Mouse (Mus musculus) lung, embryonic 15.5 days (tissue): ENCODE measurements at regions not wholly inside any gene's neighbourhood (a gene's known extent, or its start where the extent isn't known, plus 50 kb on each side); places are given as distances from the start of the nearest gene placed in this dataset.

Experiments used
- ATAC-seq: fragments of 200-750 bp; cut with Nextera tagmentation; 2 replicates; pipeline ENCODE4 v1.8.0; 2017; ENCODE audit warnings: moderate number of reproducible peaks, borderline replicate concordance; ENCODE audit not compliant: low FRiP score, low TSS enrichment; ENCODE audit errors: extremely low read depth
- H3K27ac ChIP-seq: fragments of 300-500 bp; sonication (generic); 2 replicates; pipeline ENCODE4 v1.5.1; 2015; ENCODE audit warnings: moderate library complexity, mild to moderate bottlenecking, inconsistent platforms
- H3K27me3 ChIP-seq: fragments of 300-500 bp; sonication (generic); 2 replicates; pipeline ENCODE4 v1.6.1; 2015; ENCODE audit warnings: inconsistent platforms
- H3K36me3 ChIP-seq: fragments of 300-500 bp; sonication (generic); 2 replicates; pipeline ENCODE4 v1.6.1; 2015; ENCODE audit warnings: inconsistent platforms
- H3K4me1 ChIP-seq: fragments of 300-500 bp; sonication (generic); 2 replicates; pipeline ENCODE4 v1.6.1; 2015; ENCODE audit warnings: inconsistent platforms
- H3K4me2 ChIP-seq: fragments of 300-500 bp; sonication (generic); 2 replicates; pipeline ENCODE4 v1.6.1; 2015; ENCODE audit warnings: inconsistent platforms, mild to moderate bottlenecking, moderate library complexity
- H3K4me3 ChIP-seq: fragments of 300-500 bp; sonication (generic); 2 replicates; pipeline ENCODE4 v1.5.1; 2015; ENCODE audit warnings: mild to moderate bottlenecking, inconsistent platforms
- H3K9ac ChIP-seq: fragments of 300-500 bp; sonication (generic); 2 replicates; pipeline ENCODE4 v1.6.1; 2015; ENCODE audit warnings: inconsistent platforms
- H3K9me3 ChIP-seq: fragments of 300-500 bp; sonication (generic); 2 replicates; pipeline ENCODE4 v1.6.1; 2016; ENCODE audit warnings: inconsistent platforms
- WGBS: fragments of 180-500 bp; shearing (Covaris S2); methylation state at CpG from one replicate; pipeline ENCODE4 v1.1.7; 2015; 5-methylcytosine and 5-hydroxymethylcytosine counted together

DNA sequence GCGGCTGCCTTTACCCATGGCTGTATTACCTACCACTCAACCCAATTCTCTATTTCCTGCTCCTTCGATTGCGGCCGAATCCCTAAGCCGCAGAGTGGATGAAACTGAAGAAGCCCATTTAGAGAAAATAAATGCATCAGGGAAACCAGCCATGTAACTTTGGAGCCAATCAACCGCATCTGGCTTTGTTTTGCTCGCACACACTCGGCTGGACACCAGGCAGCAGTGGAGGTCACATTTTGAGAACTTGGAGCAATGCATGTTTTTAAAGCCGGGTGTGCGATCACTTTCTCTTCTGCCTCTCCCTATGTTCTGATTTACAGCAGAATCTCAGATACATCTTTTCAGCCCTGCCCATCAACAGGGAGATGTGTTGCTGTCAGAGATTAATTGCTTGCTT lies 433.7 kb upstream of the Jarid2 start:
- Histone ChIP-seq H3K9ac (no peak overlapping the region), H3K4me2 (no peak overlapping the region), H3K4me1 (0 out of 2 replicates have a peak, but pooled peaks cover 10% of the 10 kb centered on the region), H3K27ac (no peak overlapping the region), H3K27me3 (no peaks in the 10 kb centered on the region), H3K4me3 (no peak overlapping the region), H3K36me3 (no peaks in the 10 kb centered on the region), H3K9me3 (no peaks in the 10 kb centered on the region)
- no peak for ATAC-seq
- WGBS = 87% methylated on average over 10 of the region's 10 CpGs

DNA sequence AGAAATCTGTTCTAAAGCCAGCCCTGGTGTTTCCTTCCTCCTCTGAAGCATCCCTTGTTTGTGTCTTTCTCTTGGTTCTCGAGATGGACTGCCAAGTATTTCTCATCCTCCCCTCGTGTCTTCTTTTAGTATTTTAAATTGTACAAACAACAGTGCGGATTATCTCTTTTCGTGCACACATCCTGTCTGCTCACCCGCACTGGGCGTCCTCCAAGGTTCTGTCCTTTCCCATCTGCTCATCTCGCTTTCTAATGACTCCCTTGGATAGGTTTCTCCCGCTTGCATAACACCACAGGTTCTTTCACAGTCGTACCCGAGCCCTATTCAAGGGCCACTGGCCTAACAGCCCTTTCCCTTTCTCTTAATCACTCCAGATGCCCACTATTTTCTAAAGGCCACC lies 428.7 kb upstream of the Jarid2 start:
- WGBS = 68% methylated on average over 10 of the region's 10 CpGs

DNA sequence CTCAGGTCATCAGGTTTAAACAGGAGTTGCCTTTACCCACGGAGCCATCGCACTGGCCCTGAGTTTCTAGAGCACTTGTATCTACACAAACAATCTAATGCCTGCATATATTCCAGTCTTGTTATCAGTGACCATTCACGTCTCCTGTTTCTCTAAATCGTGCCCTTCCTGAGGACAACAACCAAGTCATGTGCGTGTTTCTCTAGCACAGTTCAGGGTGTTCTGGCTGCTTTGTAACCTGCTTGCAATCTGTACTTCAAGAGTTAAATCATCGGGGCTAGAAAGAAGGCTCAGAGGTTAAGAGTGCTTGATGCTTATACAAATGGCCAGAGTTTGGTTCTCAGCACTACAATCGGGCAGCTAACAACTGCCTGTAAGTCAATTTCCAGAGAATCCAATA lies 428.1 kb upstream of the Jarid2 start:
- Histone ChIP-seq H3K4me3 (no peak overlapping the region), H3K9ac (no peak overlapping the region), H3K27ac (no peak overlapping the region), H3K9me3 (no peaks in the 10 kb centered on the region), H3K4me2 (no peak overlapping the region), H3K27me3 (no peaks in the 10 kb centered on the region), H3K4me1 (no peaks in the 10 kb centered on the region), H3K36me3 (no peaks in the 10 kb centered on the region)
- WGBS = 70% methylated on average over 7 of the region's 7 CpGs
- ATAC-seq = no peak

More for the DNA sequence above, 428.7 kb upstream of the Jarid2 start:
- Histone ChIP-seq H3K4me2 (no peak overlapping the region), H3K9me3 (no peaks in the 10 kb centered on the region), H3K4me1 (no peaks in the 10 kb centered on the region), H3K4me3 (no peak overlapping the region), H3K9ac (no peak overlapping the region), H3K36me3 (no peaks in the 10 kb centered on the region), H3K27me3 (no peaks in the 10 kb centered on the region), H3K27ac (no peak overlapping the region)
- ATAC-seq = no peak

DNA sequence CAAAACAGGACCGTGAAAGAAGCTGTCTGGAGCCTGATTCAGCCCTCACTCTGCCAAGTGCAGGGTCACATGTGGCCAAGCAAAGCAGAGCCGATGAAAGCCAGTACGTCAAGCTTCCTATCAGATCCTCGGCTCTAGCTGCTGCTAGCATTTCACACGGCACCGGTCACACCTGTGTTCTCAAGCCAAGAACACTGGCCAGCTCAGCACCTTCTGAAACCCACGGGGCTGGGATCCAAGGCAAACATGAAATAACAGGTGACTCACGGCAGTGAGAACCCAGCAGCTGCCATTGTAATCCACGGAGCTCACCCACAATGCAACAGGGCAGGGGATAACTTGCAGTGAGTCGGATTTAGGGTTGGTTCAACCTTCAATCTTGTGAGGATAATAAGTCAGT lies 427.3 kb upstream of the Jarid2 start:
- Histone ChIP-seq H3K36me3 (no peaks in the 10 kb centered on the region), H3K4me3 (no peak overlapping the region), H3K27ac (no peak overlapping the region), H3K4me2 (no peak overlapping the region), H3K27me3 (no peaks in the 10 kb centered on the region), H3K9ac (no peak overlapping the region), H3K4me1 (no peaks in the 10 kb centered on the region), H3K9me3 (no peaks in the 10 kb centered on the region)
- no peak; the same call in 1 of the 2 replicates for ATAC-seq
- 50% methylated on average over 10 of the region's 10 CpGs for WGBS

DNA sequence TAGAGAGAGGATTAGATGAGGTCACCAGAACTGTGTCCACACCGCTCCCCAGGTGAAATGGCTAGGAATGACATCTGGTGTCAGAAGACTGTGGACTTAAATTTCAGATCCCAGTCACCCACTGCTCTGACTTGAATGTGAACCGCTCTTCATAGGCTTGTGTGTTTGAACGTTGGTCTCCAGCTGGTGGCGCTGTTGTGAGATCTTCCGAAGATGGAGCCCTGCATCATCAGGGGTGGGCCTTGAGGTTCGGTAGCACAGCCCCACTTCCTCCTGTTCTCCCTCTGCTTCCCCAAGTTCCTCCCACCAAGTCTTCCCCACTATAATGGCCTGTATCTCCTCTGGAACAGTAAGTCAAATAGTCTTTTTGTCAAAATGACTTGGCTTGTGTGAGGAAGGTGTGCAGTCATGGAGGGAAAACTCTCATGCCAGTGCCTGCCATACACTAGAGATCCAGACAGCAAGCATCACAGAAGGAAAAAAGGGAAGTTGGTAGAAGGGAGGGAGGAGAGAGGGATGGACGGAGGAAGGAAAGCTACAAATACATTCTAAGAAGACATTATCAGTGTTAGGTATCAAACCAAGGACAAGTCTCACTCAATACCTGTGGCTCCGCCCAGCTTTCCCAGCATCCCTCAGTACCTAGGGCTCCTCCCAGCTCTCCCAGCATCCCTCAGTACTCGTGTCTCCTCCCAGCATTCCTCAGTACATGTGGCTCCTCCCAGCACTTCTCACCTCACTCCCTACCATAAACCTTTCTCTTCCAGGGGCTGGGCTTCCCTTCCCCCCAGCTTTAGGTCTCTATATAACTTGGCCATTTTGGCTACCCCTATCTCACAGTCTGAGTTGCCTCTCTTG lies 423.9 kb upstream of the Jarid2 start:
- ATAC-seq = no peak
- Histone ChIP-seq H3K27me3 (no peaks in the 10 kb centered on the region), H3K9me3 (no peaks in the 10 kb centered on the region), H3K27ac (no peak overlapping the region), H3K4me2 (no peak overlapping the region), H3K4me3 (no peak overlapping the region), H3K36me3 (no peaks in the 10 kb centered on the region), H3K4me1 (no peaks in the 10 kb centered on the region), H3K9ac (no peak overlapping the region)
- 75% methylated on average over 9 of the region's 9 CpGs for WGBS

DNA sequence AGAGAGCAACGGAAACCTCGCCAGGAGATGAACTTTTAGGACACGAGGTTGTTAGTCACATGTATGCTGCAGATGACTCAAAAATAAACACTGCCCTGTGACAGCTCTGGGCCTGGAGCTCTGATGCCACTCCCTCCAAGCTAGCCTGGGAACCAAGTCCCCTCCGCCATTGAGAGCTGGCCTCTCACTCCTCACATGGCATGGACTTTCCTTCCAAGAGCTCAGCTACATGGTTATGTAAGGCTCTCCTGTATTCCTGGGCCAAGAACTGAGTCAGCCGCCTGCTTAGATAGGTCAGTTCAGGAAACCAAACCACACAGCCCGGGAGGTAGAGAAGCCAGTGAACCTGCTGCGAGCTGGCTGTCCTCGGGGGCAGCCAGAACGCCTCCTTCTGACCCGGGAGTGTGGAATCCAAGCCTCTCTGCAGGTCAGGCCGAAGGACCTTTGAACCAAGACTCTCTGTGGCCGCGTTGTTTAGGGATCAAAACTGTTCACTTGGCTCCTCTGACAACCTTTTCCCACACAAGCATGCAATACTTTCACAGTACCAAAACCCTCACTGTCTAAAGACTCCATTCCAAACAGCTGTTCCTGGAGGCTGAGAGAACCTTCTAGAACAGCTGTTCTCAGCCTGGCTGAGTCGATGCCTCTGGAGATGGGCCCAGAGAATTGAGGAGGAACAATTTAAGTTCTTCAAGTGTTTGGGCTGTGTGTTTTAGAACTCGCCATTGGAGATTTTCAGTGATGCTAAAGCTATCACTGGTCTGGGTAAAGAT lies 422.8 kb upstream of the Jarid2 start:
- Histone ChIP-seq H3K4me3 (no peak overlapping the region), H3K9me3 (no peaks in the 10 kb centered on the region), H3K9ac (no peak overlapping the region), H3K27ac (no peak overlapping the region), H3K27me3 (no peaks in the 10 kb centered on the region), H3K4me2 (no peak overlapping the region), H3K4me1 (no peaks in the 10 kb centered on the region), H3K36me3 (no peaks in the 10 kb centered on the region)
- WGBS = 77% methylated on average over 15 of the region's 15 CpGs
- ATAC-seq = no peak

DNA sequence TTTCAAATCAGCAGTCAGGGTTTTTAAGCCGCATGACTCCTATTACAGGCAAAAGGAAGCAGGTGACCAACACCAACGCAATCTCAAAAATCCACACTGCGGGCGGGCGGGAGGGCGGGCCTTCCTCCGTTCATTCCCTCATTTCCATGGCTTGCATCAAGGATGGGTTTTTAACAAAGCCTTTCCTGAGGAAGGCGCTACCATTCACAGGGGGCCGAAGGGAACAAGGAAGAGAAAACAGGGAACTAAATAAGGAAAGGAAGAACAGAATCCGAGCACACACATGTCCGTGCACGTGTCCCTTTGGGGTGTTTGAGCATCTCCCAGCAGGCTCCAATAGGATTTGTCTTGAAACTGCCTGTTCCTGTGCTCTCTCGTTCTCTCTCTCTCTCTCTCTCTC lies 421.0 kb upstream of the Jarid2 start:
- no peaks in the 10 kb centered on the region for H3K4me1 ChIP-seq
- no peak overlapping the region for H3K27ac ChIP-seq
- no peak overlapping the region for H3K9ac ChIP-seq
- H3K36me3 ChIP-seq = no peaks in the 10 kb centered on the region
- 70% methylated on average over 13 of the region's 13 CpGs for WGBS
- no peaks in the 10 kb centered on the region for H3K27me3 ChIP-seq
- H3K9me3 ChIP-seq = no peaks in the 10 kb centered on the region
- no peak overlapping the region for H3K4me2 ChIP-seq
- no peak for ATAC-seq
- H3K4me3 ChIP-seq = no peak overlapping the region

DNA sequence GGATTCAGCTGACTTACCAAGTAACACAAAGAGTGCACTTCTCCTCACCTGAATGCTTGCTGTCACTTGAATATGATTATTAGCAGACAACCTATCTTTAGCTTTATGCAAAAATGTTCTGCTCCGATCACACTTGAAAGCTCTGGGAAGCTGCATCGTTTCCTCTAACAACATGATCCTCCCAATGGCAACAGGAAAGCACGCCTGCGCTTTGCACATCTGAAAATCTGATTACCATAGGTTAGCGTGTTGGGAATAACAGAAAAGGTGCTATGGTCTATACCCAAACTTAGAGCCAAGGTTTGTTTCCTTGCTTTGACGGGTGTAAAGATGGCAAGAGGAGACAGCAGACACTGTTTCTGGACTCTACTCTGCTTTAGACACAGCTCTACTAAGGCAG lies 417.0 kb upstream of the Jarid2 start:
- ATAC-seq = no peak
- no peak overlapping the region for H3K4me2 ChIP-seq
- WGBS = 84% methylated on average over 6 of the region's 6 CpGs

DNA sequence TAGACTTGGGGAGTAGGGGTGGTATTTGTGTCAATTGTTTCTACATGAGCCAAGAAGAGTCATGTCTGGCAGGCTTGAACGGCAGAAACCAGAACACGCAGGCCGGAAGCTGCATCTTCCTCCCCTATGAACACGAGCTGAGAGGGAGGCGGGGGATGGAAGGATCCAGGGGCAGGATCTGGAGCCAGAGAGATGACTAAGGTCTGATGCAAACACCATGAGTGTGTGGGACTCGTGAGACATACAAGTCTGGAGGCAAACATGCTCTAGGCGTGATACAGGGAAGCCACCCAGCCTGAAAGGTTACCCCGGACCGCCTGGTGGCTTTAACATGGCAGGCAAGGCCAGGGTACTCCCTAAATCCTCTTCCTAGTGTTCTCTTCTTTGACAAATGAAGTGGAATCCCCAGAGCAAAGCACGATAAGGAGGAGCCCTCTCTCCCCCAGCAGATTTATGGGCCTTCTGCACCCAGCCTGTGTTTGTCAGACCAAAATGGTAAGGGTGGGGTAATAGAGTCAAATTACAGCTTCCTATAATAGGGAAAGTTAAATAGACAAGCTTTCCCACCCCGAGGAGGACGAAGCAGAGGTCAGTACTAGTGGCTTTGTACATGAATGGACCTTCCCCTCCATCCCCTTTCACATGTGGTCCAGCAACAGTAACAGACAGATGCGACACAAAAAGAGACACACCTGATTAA lies 412.4 kb upstream of the Jarid2 start:
- no peak overlapping the region for H3K4me3 ChIP-seq
- no peak overlapping the region for H3K9ac ChIP-seq
- ATAC-seq = no peak
- WGBS = 61% methylated on average over 13 of the region's 13 CpGs
- no peaks in the 10 kb centered on the region; the same call in 1 of the 2 replicates for H3K9me3 ChIP-seq
- H3K27me3 ChIP-seq = no peaks in the 10 kb centered on the region
- H3K27ac ChIP-seq = no peak overlapping the region
- no peak overlapping the region for H3K4me2 ChIP-seq
- H3K4me1 ChIP-seq = no peaks in the 10 kb centered on the region
- H3K36me3 ChIP-seq = no peaks in the 10 kb centered on the region

More for the DNA sequence above, 417.0 kb upstream of the Jarid2 start:
- H3K27me3 ChIP-seq = no peaks in the 10 kb centered on the region
- H3K4me1 ChIP-seq = no peaks in the 10 kb centered on the region
- H3K27ac ChIP-seq = no peak overlapping the region
- no peaks in the 10 kb centered on the region; the same call in 1 of the 2 replicates for H3K9me3 ChIP-seq
- no peak overlapping the region for H3K9ac ChIP-seq
- no peaks in the 10 kb centered on the region for H3K36me3 ChIP-seq
- H3K4me3 ChIP-seq = no peak overlapping the region

DNA sequence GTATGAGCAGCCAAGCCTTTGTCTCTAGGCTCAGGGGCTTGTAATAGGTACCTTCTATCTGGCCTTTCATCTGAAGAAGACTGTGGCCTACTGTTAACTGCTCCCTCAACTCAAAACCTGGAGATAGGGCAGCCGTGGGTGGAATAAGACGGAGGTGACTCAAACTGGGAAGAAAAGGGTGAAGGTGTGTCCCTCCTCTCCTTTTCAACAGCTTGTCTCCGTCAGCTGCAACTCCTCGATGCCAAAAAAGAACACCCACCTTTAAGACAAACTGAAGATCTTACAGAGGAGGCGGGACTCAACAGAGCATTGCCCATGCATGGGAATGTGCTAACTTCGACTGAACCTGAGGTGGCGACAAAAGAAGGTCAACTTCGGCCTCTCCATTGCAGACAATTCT lies 411.7 kb upstream of the Jarid2 start:
- no peaks in the 10 kb centered on the region; the same call in 1 of the 2 replicates for H3K9me3 ChIP-seq
- no peaks in the 10 kb centered on the region for H3K27me3 ChIP-seq
- WGBS = 77% methylated on average over 8 of the region's 8 CpGs
- H3K4me1 ChIP-seq = no peaks in the 10 kb centered on the region
- H3K4me3 ChIP-seq = no peak overlapping the region
- no peak overlapping the region for H3K27ac ChIP-seq
- ATAC-seq = no peak
- H3K9ac ChIP-seq = no peak overlapping the region
- H3K36me3 ChIP-seq = no peaks in the 10 kb centered on the region
- H3K4me2 ChIP-seq = no peak overlapping the region

DNA sequence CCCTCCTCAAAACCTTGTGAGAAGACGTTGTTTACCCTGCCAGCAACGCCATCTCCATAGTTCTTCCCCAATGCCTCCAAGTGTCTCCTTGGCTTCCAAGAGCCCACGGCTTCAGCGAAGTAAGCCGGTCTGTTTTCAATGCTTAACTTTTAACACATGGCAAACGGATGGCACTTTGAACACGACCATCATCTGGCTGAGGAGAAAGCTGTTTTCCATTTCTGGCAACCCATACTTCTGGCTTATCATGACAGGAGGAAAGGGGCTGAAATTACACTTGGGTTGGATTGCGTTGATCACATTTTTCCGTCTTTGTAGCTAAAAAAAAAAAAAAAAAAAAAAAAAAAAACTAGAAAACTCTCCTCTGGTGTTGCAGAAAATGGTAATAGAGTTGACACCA lies 410.2 kb upstream of the Jarid2 start:
- Histone ChIP-seq H3K36me3 (no peaks in the 10 kb centered on the region), H3K27ac (no peak overlapping the region), H3K4me1 (no peaks in the 10 kb centered on the region), H3K9me3 (no peaks in the 10 kb centered on the region; the same call in 1 of the 2 replicates), H3K4me3 (no peak overlapping the region), H3K27me3 (no peaks in the 10 kb centered on the region), H3K4me2 (no peak overlapping the region), H3K9ac (no peak overlapping the region)
- no peak for ATAC-seq
- WGBS = 59% methylated on average over 9 of the region's 9 CpGs

DNA sequence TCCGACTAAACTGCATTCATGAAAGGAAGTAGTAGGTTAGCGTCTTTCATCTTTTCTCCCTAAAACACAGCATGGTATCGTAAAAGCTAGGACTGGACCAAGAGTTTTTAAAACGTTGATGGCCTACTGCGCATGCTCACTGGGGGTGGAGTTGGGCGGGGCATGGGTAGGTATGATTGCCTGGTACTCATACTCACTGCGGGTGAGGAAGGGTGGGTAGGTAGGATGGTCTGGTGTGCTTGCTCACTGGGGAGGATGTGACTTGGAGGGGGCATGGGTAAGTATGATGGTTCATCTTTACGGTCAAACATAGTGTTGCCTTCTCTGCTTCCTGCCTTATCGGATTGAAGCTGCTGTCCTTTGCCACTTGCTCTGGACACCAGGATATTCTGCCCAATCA lies 409.8 kb upstream of the Jarid2 start:
- Histone ChIP-seq H3K9me3 (no peaks in the 10 kb centered on the region; the same call in 1 of the 2 replicates), H3K27ac (no peak overlapping the region), H3K4me2 (no peak overlapping the region), H3K36me3 (no peaks in the 10 kb centered on the region), H3K9ac (no peak overlapping the region), H3K4me1 (no peaks in the 10 kb centered on the region), H3K27me3 (no peaks in the 10 kb centered on the region), H3K4me3 (no peak overlapping the region)
- ATAC-seq = no peak
- 85% methylated on average over 9 of the region's 9 CpGs for WGBS
